Mouse (Mus musculus) left cerebral cortex, postnatal 25 days (tissue): ENCODE data around the gene Angptl2. TPM values are rescaled to one million over a fixed set of nuclear protein-coding genes. Genes with fewer than 3 reads are reported as not detected.

Source experiments
- DNase-seq, 2 experiments: peaks; one replicate each; pipeline ENCODE4 v3.0.0; 2022; ENCODE audit warnings: low spot score in 2 of 2, mixed read lengths in 1 of 2
- intact Hi-C: fragments of 180-260 bp; cut with DNase I; formaldehyde crosslinking; loops from one replicate; pipeline ENCODE4 v1.15.1; 2025
- total RNA-seq, 2 experiments: library from RNA; stranded (reverse); gene quantifications; 2 replicates each; pipeline ENCODE4 v1.2.3; 2021

Gene Angptl2
- total RNA-seq, 2 experiments from 2014 or later: 2.2 to 2.3 TPM

GRCm38 (mm10) chr2:33295115-33295514, 79.2 kb downstream of the Angptl2 start:
- DNase-seq: no peak
- intact Hi-C loops: no loop called here

Other genes starting within 250 kb of the Angptl2 start
- gene Slc2a8, start 234.0 kb upstream of the Angptl2 start, total RNA-seq: 10 to 100 TPM; 23.6 to 27.0 TPM
- 100 to 1,000 TPM; 117 to 125 TPM for gene Garnl3, start 84.4 kb upstream of the Angptl2 start, total RNA-seq
- 10 to 100 TPM; 56.8 to 59.2 TPM for gene Ralgps1, start 155.4 kb downstream of the Angptl2 start, total RNA-seq
- 10 to 100 TPM; 24.2 to 26.2 TPM for gene Zbtb34, start 215.3 kb downstream of the Angptl2 start, total RNA-seq